Mouse (Mus musculus) embryo, embryonic 9.5 days (tissue): ENCODE measurements around the gene B4galt4.
"Not testable (repeated sequence)": the region's sequence is repeated elsewhere in the genome, so short reads cannot be mapped to it uniquely, and the experiment has no call there.

Source experiments
- DNase-seq: peaks from one replicate; pipeline ENCODE4 v3.0.0-alpha.2; 2017; ENCODE audit errors: extremely low spot score

B4galt4 gene

GRCm38 (mm10) chr16:38769529-38769928 is 27.5 kb downstream of the B4galt4 start:
- no peak for DNase-seq

GRCm38 (mm10) chr16:38771145-38771544 is 29.1 kb downstream of the B4galt4 start:
- no peak for DNase-seq

DNA sequence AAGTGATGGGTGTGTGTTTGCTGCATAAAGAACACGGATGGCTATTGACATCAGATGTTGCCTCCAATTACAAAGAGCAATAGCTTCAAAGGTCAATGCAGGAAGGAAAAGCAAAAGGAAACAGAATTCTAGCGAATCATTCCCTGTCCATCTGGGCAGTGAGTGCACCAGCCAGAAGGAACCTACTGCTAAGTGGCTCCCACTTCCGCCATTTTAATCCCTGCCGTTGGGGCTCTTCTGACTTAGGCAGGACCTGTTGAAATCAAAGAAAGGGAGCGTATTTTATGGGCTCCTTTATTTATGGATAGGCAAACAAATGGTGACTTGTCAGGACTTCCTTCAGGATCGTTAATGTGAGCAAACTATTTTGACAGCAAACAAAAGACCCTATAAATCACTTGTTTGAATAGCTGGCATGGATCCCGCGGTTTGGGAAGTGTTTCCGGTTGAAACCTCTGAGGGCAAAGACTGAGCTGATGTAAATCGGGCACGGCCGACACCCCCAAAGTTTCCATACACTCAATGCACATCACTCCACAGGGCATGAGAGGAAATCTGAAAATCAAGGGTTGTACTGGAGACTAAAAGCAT is 30.9 kb downstream of the B4galt4 start:
- no peak for DNase-seq

GRCm38 (mm10) chr16:38774964-38775746 is 33.1 kb downstream of the B4galt4 start:
- no peak for DNase-seq

DNA sequence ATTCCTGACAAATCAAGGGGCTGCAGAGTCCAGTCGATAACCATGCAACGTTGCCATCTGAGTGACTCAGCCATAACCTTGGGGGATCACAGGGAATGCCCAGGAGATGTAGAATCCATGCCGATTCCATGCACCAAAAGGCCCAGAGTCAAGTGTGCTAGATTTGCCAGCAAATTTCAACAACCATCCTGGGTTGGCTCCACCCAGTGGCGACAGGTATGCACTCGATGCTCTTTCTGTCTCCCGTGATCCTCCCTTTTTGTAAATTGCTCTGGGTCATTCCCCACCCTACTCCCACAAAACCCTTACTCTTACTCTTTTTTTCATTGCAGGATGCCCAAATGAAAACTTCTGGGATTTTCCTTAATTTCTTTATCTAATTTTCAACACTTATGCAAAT is 34.3 kb downstream of the B4galt4 start:
- no peak for DNase-seq

DNA sequence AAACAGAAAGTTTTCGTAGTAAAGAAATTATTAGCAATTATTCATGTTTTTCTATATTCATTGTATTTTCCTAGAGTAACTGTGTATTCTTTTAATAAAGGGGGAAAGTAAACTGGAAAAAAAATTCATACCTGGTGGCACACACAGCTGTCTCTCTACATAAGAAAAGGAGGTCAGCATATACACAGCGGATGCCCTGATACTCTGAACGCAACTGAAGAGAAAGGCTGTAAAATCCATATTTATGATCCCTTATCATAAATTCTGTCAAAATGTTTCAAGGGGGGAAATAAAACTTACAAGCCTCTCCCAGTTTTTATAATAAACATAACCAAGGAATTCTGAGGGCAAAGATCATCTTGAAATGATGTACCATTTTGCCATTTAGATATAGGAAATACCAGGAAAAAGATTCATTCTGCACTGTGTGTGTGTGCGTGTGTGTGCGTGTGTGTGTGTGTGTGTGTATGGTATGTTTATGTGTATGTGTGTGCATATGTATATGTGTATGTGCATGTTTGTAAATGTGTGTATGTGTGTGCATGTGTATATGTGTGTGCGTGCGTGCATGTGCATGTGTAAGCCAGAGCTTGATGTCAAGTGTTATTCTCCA is 39.0 kb downstream of the B4galt4 start:
- no peak for DNase-seq

DNA sequence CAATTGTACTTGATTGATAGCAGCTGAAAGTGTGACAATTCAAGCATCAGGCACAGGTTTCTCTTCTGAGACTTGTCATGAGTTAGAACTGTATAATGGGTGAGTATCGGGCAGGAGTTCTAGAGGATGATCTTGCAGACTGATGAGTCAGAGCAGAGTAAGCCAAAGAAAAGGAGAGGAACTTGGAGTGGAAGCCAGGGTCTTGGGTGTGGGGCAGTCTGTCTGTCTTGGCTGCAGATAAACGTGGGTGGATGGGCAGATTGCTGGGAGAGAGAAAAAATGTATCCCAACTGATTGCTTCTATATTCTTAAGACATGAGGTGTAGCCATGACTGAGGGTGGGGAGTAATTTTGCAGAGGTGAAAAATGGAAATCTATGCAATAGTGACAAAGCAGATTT is 39.9 kb downstream of the B4galt4 start:
- no peak for DNase-seq

GRCm38 (mm10) chr16:38782524-38783067 is 40.5 kb downstream of the B4galt4 start:
- DNase-seq: no peak

DNA sequence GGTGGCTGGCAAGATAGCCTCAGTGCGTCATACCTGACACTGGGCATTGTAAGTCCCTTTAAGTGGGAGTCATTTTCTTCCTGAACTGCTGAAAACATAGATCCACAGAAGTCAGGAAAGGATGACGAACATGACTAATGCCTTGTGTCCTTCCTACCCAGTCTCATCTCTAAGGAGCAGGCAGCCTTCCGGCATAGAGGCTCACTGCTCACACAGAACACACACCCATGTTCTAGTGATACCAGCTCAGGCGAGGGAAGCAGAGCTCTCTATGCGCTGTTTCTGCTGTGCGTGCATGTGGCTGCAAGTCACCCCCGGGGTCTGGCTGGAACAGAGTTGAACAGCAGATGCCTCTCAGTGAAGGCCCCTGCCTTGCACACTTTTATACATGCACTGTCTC is 43.2 kb downstream of the B4galt4 start:
- DNase-seq: no peak

DNA sequence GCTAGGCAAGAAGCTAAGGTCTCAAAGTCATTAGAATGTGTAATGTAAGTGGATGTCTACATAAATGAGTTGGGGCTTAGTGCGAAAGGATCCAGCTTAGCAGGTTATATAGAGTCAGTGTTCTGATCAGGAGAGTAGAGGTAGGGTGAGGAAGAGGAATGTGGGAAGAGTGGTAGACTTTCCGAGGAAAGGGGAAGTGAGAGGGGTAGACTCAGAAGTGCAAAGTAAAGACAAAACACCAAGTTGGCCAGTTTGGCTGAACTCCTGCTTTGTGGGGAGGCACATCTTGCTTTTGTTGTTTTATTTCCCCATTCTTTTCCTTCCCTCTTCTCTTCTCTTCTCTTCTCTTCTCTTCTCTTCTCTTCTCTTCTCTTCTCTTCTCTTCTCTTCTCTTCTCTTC is 47.0 kb downstream of the B4galt4 start:
- DNase-seq: no peak

DNA sequence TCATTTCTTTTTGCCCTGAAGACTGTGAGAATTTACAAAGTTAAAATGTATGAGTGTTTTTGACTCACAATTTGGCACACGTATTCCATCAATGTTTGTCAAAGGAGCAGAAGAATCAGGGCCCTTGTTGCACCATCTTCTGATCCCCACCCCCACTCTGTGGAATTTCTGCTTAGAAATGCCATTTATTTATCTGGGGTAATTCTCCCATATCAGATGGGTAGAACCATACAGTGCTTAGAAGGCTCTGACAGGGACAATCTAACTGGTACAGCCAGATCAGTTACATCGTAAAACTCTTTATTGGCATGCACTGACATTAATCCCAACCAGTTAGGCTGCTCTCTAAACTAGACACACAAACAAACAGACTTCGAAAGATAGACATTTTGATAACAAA is 47.9 kb downstream of the B4galt4 start:
- no peak for DNase-seq

GRCm38 (mm10) chr16:38793120-38793519 is 51.1 kb downstream of the B4galt4 start:
- no peak for DNase-seq

DNA sequence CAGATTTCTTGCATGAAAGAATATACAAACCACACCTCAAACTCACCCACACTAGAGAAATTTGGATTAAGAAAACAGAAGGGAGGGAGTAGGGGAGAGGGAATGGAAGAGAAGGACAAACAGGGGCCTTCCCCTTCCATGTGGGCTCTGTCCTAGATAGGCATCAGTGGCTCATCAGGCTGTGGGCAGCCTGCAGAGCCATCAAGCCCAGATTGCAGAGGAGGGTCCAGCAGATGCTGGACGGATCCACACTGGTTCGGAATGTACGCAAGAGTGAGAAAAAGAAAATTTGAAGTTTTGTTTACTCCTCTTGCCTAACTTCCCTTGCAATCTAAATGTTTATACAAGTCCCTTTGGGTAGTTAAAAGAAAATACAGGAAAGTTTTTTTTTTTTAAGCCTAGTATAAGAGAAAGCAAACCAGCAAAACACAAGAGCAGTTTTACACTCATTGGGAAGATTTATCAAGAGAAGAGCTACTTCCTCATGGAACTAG is 56.9 kb downstream of the B4galt4 start:
- DNase-seq: no peak

GRCm38 (mm10) chr16:38800091-38800490 is 58.0 kb downstream of the B4galt4 start, which contains the start of gene Upk1b:
Gene Upk1b (minus strand): TSS chr16:38800328.
- peak; percentile 33 for DNase-seq

- not testable (repeated sequence) for DNase-seq
Observed at GRCm38 (mm10) chr16:38807796-38808195, 65.7 kb downstream of the B4galt4 start.

- DNase-seq: no peak
Observed at GRCm38 (mm10) chr16:38810196-38810595, 68.1 kb downstream of the B4galt4 start.

DNA sequence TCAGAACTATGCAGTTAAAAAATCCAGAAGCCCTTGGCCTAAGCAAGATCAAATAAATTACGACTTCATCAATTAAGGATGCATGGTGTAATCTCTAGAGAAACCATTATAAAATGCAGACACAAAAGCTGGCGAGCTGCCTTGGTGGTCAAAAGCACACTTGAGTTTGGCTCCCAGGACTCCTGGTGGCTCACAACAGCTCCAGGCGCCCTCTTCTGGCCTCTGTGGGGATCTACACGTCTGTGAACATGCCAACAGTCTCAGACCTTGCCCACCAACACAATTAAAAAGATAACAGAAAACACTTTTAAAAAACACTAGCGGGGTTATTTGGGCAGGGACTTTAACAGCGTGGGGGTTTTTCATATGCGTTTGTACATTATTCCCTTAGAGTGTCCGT is 70.5 kb downstream of the B4galt4 start:
- peak; percentile 60 for DNase-seq
